Mouse (Mus musculus): ENCODE results near the gene Afg1l. TPM values are rescaled to one million over a fixed set of nuclear protein-coding genes. Genes with fewer than 3 reads are reported as not detected.

Afg1l gene
- polyA plus RNA-seq, 1 experiment from 2014 or later = 5.9 TPM

- no peak for ATAC-seq (ENCODE audit: insufficient number of reproducible peaks, low FRiP score, low TSS enrichment, low read depth)
- no peak overlapping the region for H3K27ac ChIP-seq
- no peak overlapping the region for H3K4me2 ChIP-seq
- no peak overlapping the region for H3K4me3 ChIP-seq
- H3K9ac ChIP-seq = no peak overlapping the region
- no peaks in the 10 kb centered on the region for H3K9me3 ChIP-seq
- 63% methylated on average over 10 of the region's 10 CpGs for WGBS
- peaks cover 28% of the 10 kb centered on the region for H3K36me3 ChIP-seq
- H3K4me1 ChIP-seq = peaks cover 41% of the 10 kb centered on the region
- no peaks in the 10 kb centered on the region for H3K27me3 ChIP-seq
Observed at GRCm38 (mm10) chr10:42270277-42271083, 207.9 kb downstream of the Afg1l start.

GRCm38 (mm10) chr10:42269281-42270025 is 208.9 kb downstream of the Afg1l start:
- Histone ChIP-seq H3K27me3 (no peaks in the 10 kb centered on the region), H3K4me3 (no peak overlapping the region), H3K36me3 (peaks cover 36% of the 10 kb centered on the region), H3K9me3 (no peaks in the 10 kb centered on the region), H3K9ac (no peak overlapping the region), H3K4me2 (no peak overlapping the region), H3K27ac (no peak overlapping the region), H3K4me1 (peaks cover 32% of the 10 kb centered on the region)
- no peak for ATAC-seq (ENCODE audit: insufficient number of reproducible peaks, low FRiP score, low TSS enrichment, low read depth)
- WGBS = 55% methylated on average over 15 of the region's 15 CpGs

- no peaks in the 10 kb centered on the region for H3K27me3 ChIP-seq
- peaks cover 20% of the 10 kb centered on the region for H3K4me1 ChIP-seq
- no peak overlapping the region for H3K4me3 ChIP-seq
- H3K9ac ChIP-seq = no peak overlapping the region
- ATAC-seq (ENCODE audit: insufficient number of reproducible peaks, low FRiP score, low TSS enrichment, low read depth) = no peak
- WGBS = 74% methylated on average over 5 of the region's 5 CpGs
- H3K27ac ChIP-seq = no peak overlapping the region
- H3K36me3 ChIP-seq = peaks cover 36% of the 10 kb centered on the region
- H3K4me2 ChIP-seq = no peak overlapping the region
- H3K9me3 ChIP-seq = no peaks in the 10 kb centered on the region
Observed at GRCm38 (mm10) chr10:42267811-42268545, 210.4 kb downstream of the Afg1l start.

GRCm38 (mm10) chr10:42265021-42265689 is 213.2 kb downstream of the Afg1l start:
- no peaks in the 10 kb centered on the region for H3K9me3 ChIP-seq
- H3K4me1 ChIP-seq = peaks cover 10% of the 10 kb centered on the region
- no peak overlapping the region for H3K27ac ChIP-seq
- H3K36me3 ChIP-seq = peaks cover 36% of the 10 kb centered on the region
- H3K9ac ChIP-seq = no peak overlapping the region
- no peak overlapping the region for H3K4me2 ChIP-seq
- H3K4me3 ChIP-seq = no peak overlapping the region
- no peaks in the 10 kb centered on the region for H3K27me3 ChIP-seq
- 88% methylated on average over 11 of the region's 11 CpGs for WGBS
- ATAC-seq (ENCODE audit: insufficient number of reproducible peaks, low FRiP score, low TSS enrichment, low read depth) = no peak

- Histone ChIP-seq H3K36me3 (peaks cover 29% of the 10 kb centered on the region), H3K4me2 (no peak overlapping the region), H3K4me3 (no peak overlapping the region), H3K27me3 (no peaks in the 10 kb centered on the region), H3K9me3 (no peaks in the 10 kb centered on the region), H3K4me1 (peaks cover 6% of the 10 kb centered on the region; the same call in 1 of the 2 replicates), H3K9ac (no peak overlapping the region), H3K27ac (no peak overlapping the region)
- WGBS = 70% methylated on average over 5 of the region's 5 CpGs
- ATAC-seq (ENCODE audit: insufficient number of reproducible peaks, low FRiP score, low TSS enrichment, low read depth) = no peak
Observed at GRCm38 (mm10) chr10:42264195-42264594, 214.2 kb downstream of the Afg1l start.

- Histone ChIP-seq H3K4me2 (no peak overlapping the region), H3K4me1 (peaks cover 6% of the 10 kb centered on the region; the same call in 1 of the 2 replicates), H3K9me3 (no peaks in the 10 kb centered on the region), H3K27me3 (no peaks in the 10 kb centered on the region), H3K9ac (no peak overlapping the region), H3K4me3 (no peak overlapping the region), H3K27ac (no peak overlapping the region), H3K36me3 (peaks cover 25% of the 10 kb centered on the region)
- no peak for ATAC-seq (ENCODE audit: insufficient number of reproducible peaks, low FRiP score, low TSS enrichment, low read depth)
- 49% methylated on average over 8 of the region's 8 CpGs for WGBS
Observed at GRCm38 (mm10) chr10:42263701-42264100, 214.7 kb downstream of the Afg1l start.

Other genes with a start within 250 kb of the Afg1l start
- 9.0 and 10.2 TPM in 2 replicates for gene Foxo3, start 201.8 kb downstream of the Afg1l start, polyA plus RNA-seq (2015; fragmentation: Nextera tagmentation; extraction: Ambion mirVana)
- gene Snx3, start 23.5 kb upstream of the Afg1l start, polyA plus RNA-seq (2015; fragmentation: Nextera tagmentation; extraction: Ambion mirVana) = 331 and 359 TPM in 2 replicates
- gene Nr2e1, start 105.1 kb upstream of the Afg1l start, polyA plus RNA-seq (2015; fragmentation: Nextera tagmentation; extraction: Ambion mirVana) = not detected in 2 replicates
- gene Ostm1, start 105.3 kb upstream of the Afg1l start, polyA plus RNA-seq (2015; fragmentation: Nextera tagmentation; extraction: Ambion mirVana) = 13.0 and 13.5 TPM in 2 replicates

All from limb, embryonic 15.5 days (tissue).